Mouse (Mus musculus) embryonic fibroblast, embryonic 13.5 days (primary cell): ENCODE measurements around the gene Nob1.

Experiments used
- CTCF ChIP-seq: IDR thresholded peaks from 2 replicates; pipeline ENCODE4 v1.5.1; 2011; ENCODE audit warnings: mild to moderate bottlenecking, control low read depth, low read length, moderate library complexity, borderline replicate concordance; ENCODE audit not compliant: insufficient read depth
- POLR2A ChIP-seq: IDR thresholded peaks from 2 replicates; pipeline ENCODE4 v1.6.1; 2011; ENCODE audit warnings: low read depth, mild to moderate bottlenecking, control low read depth, low read length, moderate library complexity

- TF ChIP-seq POLR2A (no peak), CTCF (no peak)
Measured at GRCm38 (mm10) chr8:107462423-107462822, 37.6 kb upstream of the Nob1 start.
